Mouse (Mus musculus): Measurements from ENCODE around the gene Ppp1r15a. TPM values are rescaled to one million over a fixed set of nuclear protein-coding genes. Genes with fewer than 3 reads are reported as not detected.

The Ppp1r15a gene
- polyA plus RNA-seq, 1 experiment from 2014 or later: 21.4 TPM

DNA sequence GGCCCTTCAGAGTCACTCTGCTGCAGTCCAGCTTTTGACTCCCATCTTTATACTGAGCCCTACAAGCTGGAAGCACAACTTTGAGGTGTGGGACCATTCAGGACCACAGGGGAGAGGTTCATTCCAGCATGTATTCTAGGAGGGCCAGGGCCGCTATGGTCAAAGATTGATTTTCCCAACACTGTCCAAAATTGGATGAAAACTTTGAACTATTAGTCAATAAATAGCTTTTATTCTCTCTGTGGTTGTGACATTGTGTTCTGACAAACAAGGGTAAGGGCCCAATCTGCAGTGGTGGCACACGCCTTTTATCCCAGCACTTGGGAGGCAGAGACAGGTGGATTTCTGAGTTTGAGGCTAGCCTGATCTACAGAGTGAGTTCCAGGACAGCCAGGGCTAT, 27.9 kb upstream of the Ppp1r15a start:
- no peaks in the 10 kb centered on the region for H3K4me1 ChIP-seq (replicated peaks; ENCODE audit: insufficient read depth, low read length)
- peak overlapping the region; percentile 36; the same call in 1 of the 2 replicates for H3K27ac ChIP-seq
- 97% methylated on average over 2 of the region's 2 CpGs for WGBS
- H3K9me3 ChIP-seq (replicated peaks; ENCODE audit: low read length): no peaks in the 10 kb centered on the region
- H3K36me3 ChIP-seq (ENCODE audit: insufficient read depth, low read length): no peaks in the 10 kb centered on the region
- DNase-seq (ENCODE audit: low spot score): no peak
- no peak overlapping the region for H3K9ac ChIP-seq (ENCODE audit: low read depth, low read length)
- no peak overlapping the region for H3K4me2 ChIP-seq (ENCODE audit: low read length)
- H3K4me3 ChIP-seq (replicated peaks; ENCODE audit: low read depth, low read length): no peak overlapping the region
- ATAC-seq (replicated peaks; ENCODE audit: low FRiP score, low read depth): no peak
- TF ChIP-seq CTCF (IDR thresholded peaks at IDR 0.05; ENCODE audit: low read depth): no peak
- H3K27me3 ChIP-seq (ENCODE audit: insufficient read depth, low read length): no peaks in the 10 kb centered on the region

DNA sequence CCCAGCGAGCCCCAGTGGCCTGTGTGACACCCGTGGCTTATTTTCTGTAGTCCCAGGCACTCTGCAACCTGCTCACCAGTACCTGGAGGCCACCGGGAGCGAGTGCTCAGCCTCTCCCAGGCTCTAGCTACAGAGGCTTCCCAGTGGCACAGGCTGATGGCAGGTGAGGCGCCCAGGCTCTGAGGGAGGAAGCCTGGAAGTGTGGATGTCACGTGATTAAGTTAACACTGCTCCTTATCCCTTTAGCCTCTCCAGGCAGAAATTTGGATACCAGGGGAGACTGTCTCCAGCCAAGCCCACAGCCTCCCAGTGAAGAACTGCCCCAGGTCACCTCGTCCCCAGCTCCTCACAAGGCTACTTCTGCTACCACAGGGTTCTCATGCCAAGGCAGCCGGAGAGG, 27.5 kb upstream of the Ppp1r15a start:
- no peak for TF ChIP-seq CTCF (IDR thresholded peaks at IDR 0.05; ENCODE audit: low read depth)
- no peak overlapping the region for H3K4me3 ChIP-seq (replicated peaks; ENCODE audit: low read depth, low read length)
- H3K27ac ChIP-seq: peak overlapping the region; percentile 36; the same call in 1 of the 2 replicates
- no peaks in the 10 kb centered on the region for H3K9me3 ChIP-seq (replicated peaks; ENCODE audit: low read length)
- H3K36me3 ChIP-seq (ENCODE audit: insufficient read depth, low read length): no peaks in the 10 kb centered on the region
- no peaks in the 10 kb centered on the region for H3K4me1 ChIP-seq (replicated peaks; ENCODE audit: insufficient read depth, low read length)
- H3K4me2 ChIP-seq (ENCODE audit: low read length): no peak overlapping the region
- H3K9ac ChIP-seq (ENCODE audit: low read depth, low read length): no peak overlapping the region
- ATAC-seq (replicated peaks; ENCODE audit: low FRiP score, low read depth): no peak
- 72% methylated on average over 8 of the region's 8 CpGs for WGBS
- DNase-seq (ENCODE audit: low spot score): no peak
- no peaks in the 10 kb centered on the region for H3K27me3 ChIP-seq (ENCODE audit: insufficient read depth, low read length)

DNA sequence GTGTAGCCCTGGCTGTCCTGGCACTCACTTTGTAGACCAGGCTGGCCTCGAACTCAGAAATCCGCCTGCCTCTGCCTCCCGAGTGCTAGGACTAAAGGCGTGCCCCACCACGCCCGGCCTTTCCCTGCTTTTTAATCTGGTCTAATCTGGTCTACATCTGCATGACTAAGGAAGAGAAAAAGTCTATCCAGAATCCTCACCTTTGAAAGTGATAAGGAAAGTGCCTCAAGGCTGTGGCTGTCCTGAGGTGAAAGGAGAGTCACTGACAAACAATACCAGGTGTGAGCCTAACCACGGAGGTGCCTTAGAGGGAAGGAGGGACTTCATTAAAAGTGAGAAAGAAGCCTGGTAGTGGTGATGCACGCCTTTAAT, 25.4 kb upstream of the Ppp1r15a start:
- Histone ChIP-seq H3K9me3 (replicated peaks; ENCODE audit: low read length) (no peaks in the 10 kb centered on the region), H3K27ac (no peak overlapping the region), H3K4me1 (replicated peaks; ENCODE audit: insufficient read depth, low read length) (no peaks in the 10 kb centered on the region), H3K4me3 (replicated peaks; ENCODE audit: low read depth, low read length) (no peak overlapping the region), H3K36me3 (ENCODE audit: insufficient read depth, low read length) (no peaks in the 10 kb centered on the region), H3K4me2 (ENCODE audit: low read length) (no peak overlapping the region), H3K27me3 (ENCODE audit: insufficient read depth, low read length) (no peaks in the 10 kb centered on the region), H3K9ac (ENCODE audit: low read depth, low read length) (no peak overlapping the region)
- 85% methylated on average over 8 of the region's 8 CpGs for WGBS
- DNase-seq (ENCODE audit: low spot score) (no peak), ATAC-seq (replicated peaks; ENCODE audit: low FRiP score, low read depth) (no peak)
- TF ChIP-seq CTCF (IDR thresholded peaks at IDR 0.05; ENCODE audit: low read depth): no peak

GRCm38 (mm10) chr7:45550821-45551511, 24.9 kb upstream of the Ppp1r15a start:
- H3K36me3 ChIP-seq (ENCODE audit: insufficient read depth, low read length): no peaks in the 10 kb centered on the region
- H3K9ac ChIP-seq (ENCODE audit: low read depth, low read length): no peak overlapping the region
- TF ChIP-seq CTCF (IDR thresholded peaks at IDR 0.05; ENCODE audit: low read depth): no peak
- no peak overlapping the region for H3K4me2 ChIP-seq (ENCODE audit: low read length)
- H3K4me1 ChIP-seq (replicated peaks; ENCODE audit: insufficient read depth, low read length): no peaks in the 10 kb centered on the region
- whole genome bisulfite sequencing: 68% methylated on average over 11 of the region's 11 CpGs
- DNase-seq (ENCODE audit: low spot score): no peak
- H3K4me3 ChIP-seq (replicated peaks; ENCODE audit: low read depth, low read length): no peak overlapping the region
- H3K27me3 ChIP-seq (ENCODE audit: insufficient read depth, low read length): no peaks in the 10 kb centered on the region
- H3K27ac ChIP-seq: no peak overlapping the region
- no peaks in the 10 kb centered on the region for H3K9me3 ChIP-seq (replicated peaks; ENCODE audit: low read length)
- no peak for ATAC-seq (replicated peaks; ENCODE audit: low FRiP score, low read depth)

DNA sequence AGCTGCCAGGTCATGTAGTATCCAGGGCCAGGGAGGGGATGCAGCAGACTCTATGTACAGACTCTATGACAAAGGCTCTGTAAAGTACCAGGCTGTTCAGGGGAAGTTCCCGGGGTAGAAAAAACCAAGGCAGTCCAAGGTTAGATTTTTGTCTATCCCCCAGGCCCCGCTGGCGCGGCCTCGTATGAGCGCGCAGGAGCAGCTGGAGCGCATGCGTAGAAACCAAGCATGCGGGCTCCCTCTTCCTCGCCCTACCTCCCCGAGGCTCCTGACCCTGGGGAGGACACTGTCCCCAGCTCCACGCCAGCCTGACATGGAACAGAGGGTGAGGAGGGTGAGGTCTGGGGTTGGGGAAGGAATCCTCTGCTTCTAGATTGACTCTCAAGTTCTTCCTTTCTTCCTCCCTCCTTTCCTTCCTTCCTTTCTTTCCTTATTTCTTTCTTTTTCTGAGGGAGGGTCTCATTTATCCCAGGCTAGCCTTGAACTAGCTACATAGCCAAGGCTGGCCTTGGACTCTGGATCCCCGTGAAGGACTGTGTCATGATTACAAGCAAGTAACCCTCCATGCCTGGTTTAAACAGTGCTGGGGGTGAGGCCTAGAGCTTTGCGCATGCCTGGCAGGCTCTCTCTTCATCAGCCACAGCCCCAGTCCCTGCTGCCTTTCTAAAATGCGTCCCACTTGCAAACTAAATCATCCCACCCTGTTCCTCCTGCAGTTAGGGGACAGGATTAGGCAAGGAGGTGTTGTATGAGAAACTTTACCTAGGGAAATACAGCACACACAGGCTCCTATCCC, 23.8 kb upstream of the Ppp1r15a start:
- ATAC-seq (replicated peaks; ENCODE audit: low FRiP score, low read depth) (no peak), DNase-seq (ENCODE audit: low spot score) (no peak)
- Histone ChIP-seq H3K36me3 (ENCODE audit: insufficient read depth, low read length) (no peaks in the 10 kb centered on the region), H3K27me3 (ENCODE audit: insufficient read depth, low read length) (no peaks in the 10 kb centered on the region), H3K27ac (no peak overlapping the region), H3K4me1 (replicated peaks; ENCODE audit: insufficient read depth, low read length) (no peaks in the 10 kb centered on the region), H3K4me3 (replicated peaks; ENCODE audit: low read depth, low read length) (no peak overlapping the region), H3K4me2 (ENCODE audit: low read length) (no peak overlapping the region), H3K9ac (ENCODE audit: low read depth, low read length) (no peak overlapping the region), H3K9me3 (replicated peaks; ENCODE audit: low read length) (no peaks in the 10 kb centered on the region)
- WGBS: 87% methylated on average over 16 of the region's 16 CpGs
- TF ChIP-seq CTCF (IDR thresholded peaks at IDR 0.05; ENCODE audit: low read depth): no peak

DNA sequence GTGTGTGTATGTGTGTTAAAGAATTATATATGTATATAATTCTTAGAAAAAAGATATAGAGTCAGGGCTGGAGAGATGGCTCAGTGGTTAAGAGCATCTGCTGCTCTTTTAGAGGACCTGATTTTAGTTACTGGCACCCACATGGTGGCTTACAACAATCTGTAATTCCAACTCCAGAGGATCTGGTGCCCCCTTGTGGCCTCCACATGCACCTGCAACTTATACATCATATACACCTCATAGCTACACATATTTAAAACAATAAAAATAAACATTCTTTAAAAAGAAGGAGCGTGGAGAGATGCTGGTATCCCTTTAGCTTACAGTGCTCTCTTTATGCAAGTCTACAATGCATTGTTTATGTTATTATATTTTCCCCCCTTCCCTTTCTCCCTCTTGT, 18.5 kb upstream of the Ppp1r15a start:
- no peaks in the 10 kb centered on the region for H3K9me3 ChIP-seq (replicated peaks; ENCODE audit: low read length)
- no peaks in the 10 kb centered on the region for H3K27me3 ChIP-seq (ENCODE audit: insufficient read depth, low read length)
- no peak overlapping the region for H3K4me3 ChIP-seq (replicated peaks; ENCODE audit: low read depth, low read length)
- DNase-seq (ENCODE audit: low spot score) (no peak), ATAC-seq (replicated peaks; ENCODE audit: low FRiP score, low read depth) (no peak)
- TF ChIP-seq CTCF (IDR thresholded peaks at IDR 0.05; ENCODE audit: low read depth): peak; percentile 39; the same call in 1 of the 2 replicates
- no peak overlapping the region for H3K27ac ChIP-seq
- no peak overlapping the region for H3K4me2 ChIP-seq (ENCODE audit: low read length)
- H3K9ac ChIP-seq (ENCODE audit: low read depth, low read length): no peak overlapping the region
- no peaks in the 10 kb centered on the region for H3K4me1 ChIP-seq (replicated peaks; ENCODE audit: insufficient read depth, low read length)
- H3K36me3 ChIP-seq (ENCODE audit: insufficient read depth, low read length): no peaks in the 10 kb centered on the region
- 97% methylated on average over 1 of the region's 1 CpGs for WGBS

All from kidney, postnatal 0 days (tissue).